Mouse (Mus musculus): ENCODE data around the gene Sptssa.

Sptssa gene

DNA sequence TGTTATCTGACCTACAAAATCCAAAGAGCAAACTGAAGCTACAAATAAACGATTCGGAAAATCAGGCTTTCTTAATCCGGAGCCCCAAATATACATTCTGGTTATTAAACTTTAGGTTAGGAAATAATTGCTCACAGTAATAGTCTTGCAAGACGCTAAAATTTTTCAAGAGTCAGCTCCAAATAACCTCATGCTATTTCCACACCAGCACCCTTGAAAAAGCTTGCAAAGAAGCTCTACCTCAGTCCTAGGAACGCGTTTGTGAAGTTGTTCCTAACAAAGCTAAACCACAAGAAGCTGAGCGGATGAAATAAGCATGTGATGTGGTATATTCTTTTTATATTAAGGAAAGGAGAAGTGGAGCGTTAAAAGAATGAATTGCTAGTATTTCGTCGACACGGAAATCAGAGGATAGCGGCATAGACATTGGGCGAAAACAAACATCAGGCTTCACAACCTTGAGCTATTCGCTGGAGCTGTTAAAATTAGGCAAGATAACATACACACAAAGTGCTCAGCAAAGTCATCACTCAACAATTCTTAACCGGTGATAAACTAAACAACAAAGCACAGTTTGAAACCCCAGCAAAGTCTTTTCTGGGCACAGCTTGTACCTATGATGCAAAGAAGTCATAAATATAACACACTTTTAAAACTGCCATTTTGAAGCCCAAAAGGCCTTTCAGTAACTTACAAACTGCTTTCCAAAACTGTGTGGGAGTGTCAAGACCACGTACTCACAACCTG is 908 bp downstream of the Sptssa start:
- no peak for DNase-seq (ENCODE audit: low spot score in 2 of 2)

DNA sequence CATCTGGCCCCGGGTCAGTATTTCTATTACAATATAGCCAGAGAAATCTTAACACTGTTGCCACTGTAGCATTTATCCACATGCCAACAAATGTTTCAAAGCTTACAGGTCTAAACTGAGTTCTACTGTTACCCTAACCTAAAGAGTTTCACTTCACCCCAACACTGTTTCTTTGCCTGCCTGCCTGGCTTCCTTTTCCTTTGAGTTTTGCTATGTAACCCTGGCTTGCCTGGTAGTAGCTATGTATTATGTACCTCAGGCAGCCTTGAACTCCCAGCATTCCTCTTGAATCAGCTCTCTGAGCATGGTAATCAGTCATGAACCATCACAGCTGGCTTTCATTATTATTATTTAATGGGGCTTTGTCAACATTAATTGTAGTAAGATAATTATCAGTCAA is 1.6 kb downstream of the Sptssa start:
- DNase-seq (ENCODE audit: low spot score in 2 of 2) = no peak

- DNase-seq (ENCODE audit: low spot score in 2 of 2) = no peak
These were observed 2.2 kb downstream of the Sptssa start for GRCm38 (mm10) chr12:54654141-54654540.

DNA sequence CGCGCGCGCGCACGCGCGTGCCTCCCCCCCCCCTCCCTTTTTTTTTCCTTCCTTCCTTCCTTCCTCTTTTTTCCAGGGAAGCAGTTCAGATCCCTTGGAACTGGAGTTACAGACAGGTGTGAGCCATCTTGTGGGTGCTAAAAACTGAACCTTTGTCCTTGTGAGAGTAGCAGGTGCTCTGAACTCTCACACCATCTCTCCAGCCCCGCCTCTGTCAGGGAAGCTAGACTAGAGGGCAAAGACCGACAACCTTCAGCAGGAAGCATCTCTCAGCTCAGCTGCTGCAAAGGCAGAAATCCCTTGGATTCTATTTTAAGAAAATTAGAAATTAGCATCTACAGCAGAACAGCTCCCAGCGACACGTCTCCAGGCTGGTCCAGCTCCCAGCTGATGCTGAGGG is 4.0 kb downstream of the Sptssa start:
- DNase-seq (ENCODE audit: low spot score in 2 of 2) = no peak

DNA sequence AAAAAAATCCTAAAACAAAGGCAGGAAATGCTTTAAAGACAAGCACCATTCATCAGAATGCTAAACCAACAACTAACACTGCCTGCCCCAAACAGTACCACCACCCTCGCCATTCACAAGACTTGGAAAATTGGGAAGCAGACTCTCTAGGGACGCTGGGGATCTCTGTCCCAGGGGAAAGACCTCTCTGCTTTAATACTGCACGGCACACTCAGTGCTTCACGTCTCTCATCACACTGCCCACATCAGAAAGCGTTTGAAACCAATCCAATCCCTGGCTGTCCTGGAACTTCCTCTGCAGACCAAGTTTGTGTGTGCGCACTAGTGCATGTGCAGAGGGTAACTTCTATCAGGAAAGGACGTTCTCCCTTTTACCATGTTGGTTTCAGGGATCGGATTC is 4.6 kb downstream of the Sptssa start:
- no peak for DNase-seq (ENCODE audit: low spot score in 2 of 2)

DNA sequence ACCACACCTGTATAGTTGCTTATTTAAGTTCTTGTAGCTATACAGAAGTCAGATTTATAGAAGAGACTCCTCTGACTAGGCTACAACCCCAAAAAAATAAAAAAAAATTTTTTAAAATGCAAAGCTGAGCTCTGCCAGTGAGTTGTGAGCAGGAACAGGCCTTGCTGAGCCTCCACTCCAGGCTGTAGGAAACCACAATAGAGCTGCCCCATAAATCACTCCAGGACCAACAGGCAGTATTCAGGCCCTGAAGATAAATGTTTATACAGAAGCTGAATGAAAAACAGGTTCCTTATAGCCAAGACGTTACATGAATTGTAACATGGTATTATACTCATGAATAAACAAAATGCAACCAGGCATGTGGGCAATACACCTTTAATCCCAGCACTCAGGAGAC is 5.2 kb downstream of the Sptssa start:
- DNase-seq (ENCODE audit: low spot score in 2 of 2) = no peak

- DNase-seq (ENCODE audit: low spot score in 2 of 2) = peak in 1 of 2 experiments; percentile 29
These were observed 11.4 kb downstream of the Sptssa start for GRCm38 (mm10) chr12:54644947-54645346.

- no peak for DNase-seq (ENCODE audit: low spot score in 2 of 2)
These were observed 13.0 kb downstream of the Sptssa start for GRCm38 (mm10) chr12:54643320-54643892.

GRCm38 (mm10) chr12:54641374-54641773 is 15.0 kb downstream of the Sptssa start:
- no peak for DNase-seq (ENCODE audit: low spot score in 2 of 2)

DNA sequence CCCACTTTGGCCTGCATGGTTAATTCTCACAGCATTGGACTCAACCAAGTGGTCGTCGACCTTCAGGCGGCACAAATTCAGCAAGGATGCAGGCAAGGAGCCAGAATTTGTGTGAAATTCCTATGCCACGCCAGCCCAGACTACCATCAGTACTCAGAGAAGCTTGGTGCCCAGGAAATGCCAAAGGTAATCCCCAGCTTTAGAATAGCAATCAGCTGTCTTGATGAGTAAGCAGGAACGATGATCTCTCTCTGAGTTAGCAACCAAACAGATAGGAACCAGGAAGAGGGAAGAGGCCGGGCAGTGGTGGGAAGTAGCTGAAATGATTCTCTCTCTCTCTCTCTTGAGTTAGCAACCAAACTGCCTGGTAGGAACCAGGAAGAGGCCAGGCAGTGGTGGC is 16.1 kb downstream of the Sptssa start:
- DNase-seq (ENCODE audit: low spot score in 2 of 2) = no peak

DNA sequence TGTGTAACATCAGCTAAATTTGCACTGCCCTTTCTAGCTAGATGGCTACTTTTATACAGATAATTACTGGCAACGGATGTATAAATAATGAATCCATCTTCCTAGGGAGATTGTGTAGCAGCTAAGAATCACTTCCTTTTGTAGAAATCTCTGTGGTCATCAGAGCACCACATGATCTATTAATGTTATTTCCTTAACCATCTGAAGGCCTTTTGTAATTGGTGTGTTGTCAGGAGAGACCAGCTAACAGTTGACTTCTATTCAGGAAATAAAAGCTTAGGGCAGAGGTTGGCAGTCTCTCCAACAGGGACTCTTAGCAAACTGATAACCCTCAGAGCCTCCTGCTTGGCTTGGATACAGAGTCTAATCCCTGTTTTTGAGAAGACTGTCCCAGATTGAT is 19.3 kb downstream of the Sptssa start:
- DNase-seq (ENCODE audit: low spot score in 2 of 2) = no peak

GRCm38 (mm10) chr12:54632141-54632540 is 24.2 kb downstream of the Sptssa start:
- DNase-seq (ENCODE audit: low spot score in 2 of 2) = no peak

GRCm38 (mm10) chr12:54621942-54622341 is 34.4 kb downstream of the Sptssa start:
- DNase-seq (ENCODE audit: low spot score in 2 of 2) = no peak

- no peak for DNase-seq (ENCODE audit: low spot score in 2 of 2)
These were observed 36.2 kb downstream of the Sptssa start for GRCm38 (mm10) chr12:54620042-54620705.

GRCm38 (mm10) chr12:54608988-54609387 is 47.4 kb downstream of the Sptssa start:
- DNase-seq (ENCODE audit: low spot score in 2 of 2) = no peak

- DNase-seq (ENCODE audit: low spot score in 2 of 2) = no peak
These were observed 51.2 kb downstream of the Sptssa start for GRCm38 (mm10) chr12:54605203-54605602.

DNA sequence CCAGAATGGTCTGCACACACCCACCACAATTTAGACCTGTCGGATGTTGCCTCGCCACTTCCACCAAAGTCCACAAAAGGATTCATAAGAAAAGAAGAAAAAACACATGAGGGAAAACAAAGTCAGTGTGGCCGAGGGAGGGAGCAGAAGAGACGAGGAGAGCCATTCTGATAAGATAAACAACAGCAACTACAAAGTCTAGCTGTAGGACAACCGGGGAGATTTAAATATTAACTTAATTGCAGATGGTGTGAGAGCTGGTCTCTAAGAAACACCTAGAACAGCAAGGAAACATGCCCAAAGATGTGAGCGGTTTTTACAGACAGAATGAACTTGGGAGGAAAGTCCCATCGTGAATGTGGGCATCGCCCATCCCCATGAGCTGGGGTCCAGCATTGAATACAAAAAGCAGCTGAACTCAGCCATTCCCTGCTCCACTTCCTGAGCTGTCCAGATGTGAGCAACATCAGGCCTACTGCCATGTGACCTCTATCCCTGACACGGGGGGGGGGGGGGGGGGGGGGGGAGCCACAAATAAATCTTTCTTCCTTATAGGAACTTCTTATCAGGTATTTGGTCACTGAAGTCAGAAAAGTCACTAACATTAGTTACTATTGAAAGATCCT is 52.7 kb downstream of the Sptssa start:
- DNase-seq (ENCODE audit: low spot score in 2 of 2) = no peak

GRCm38 (mm10) chr12:54600482-54600881 is 55.9 kb downstream of the Sptssa start:
- no peak for DNase-seq (ENCODE audit: low spot score in 2 of 2)

- DNase-seq (ENCODE audit: low spot score in 2 of 2) = no peak
These were observed 58.0 kb downstream of the Sptssa start for GRCm38 (mm10) chr12:54598358-54598757.

DNA sequence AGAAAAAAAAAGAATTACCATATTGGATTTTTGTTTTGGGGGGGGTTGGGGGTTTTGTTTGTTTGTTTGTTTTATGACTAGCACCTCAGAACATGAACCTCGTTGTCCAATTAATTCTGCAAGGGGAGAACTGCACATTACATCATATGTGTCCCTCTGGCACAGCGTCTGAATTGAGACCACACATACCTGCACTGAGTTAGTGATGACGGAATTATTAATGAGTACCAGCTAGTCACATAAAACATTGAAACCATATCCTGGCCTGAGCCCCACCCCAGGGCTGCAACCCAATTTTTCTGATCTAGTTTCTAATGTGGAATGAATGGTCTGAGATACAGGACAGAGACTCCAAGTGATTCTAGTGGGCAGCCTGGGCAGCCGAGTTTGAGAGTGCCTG is 59.7 kb downstream of the Sptssa start:
- no peak for DNase-seq (ENCODE audit: low spot score in 2 of 2)
